9 mouse cellular contexts compared by ENCODE assay signal in genomic region chr8:75219877-75220738, GRCm38 (mm10). TPM values are rescaled to one million over a fixed set of nuclear protein-coding genes. Genes with fewer than 3 reads are reported as not detected.
DNase-seq lines count a peak whose midpoint lies in the region; ATAC-seq and TF ChIP-seq lines count a peak whose summit lies in the region.
"Had no signal": no experiment of that assay in that cellular context is flagged by ENCODE, and none has a peak within 500 bp of the region (broad histone marks: within the 10 kb centered on the region; RNA-seq: fewer than 3 reads in every experiment).

No protein-coding gene starts in this region.

- no peak overlapping the region for H3K4me3 ChIP-seq in embryonic facial prominence, embryonic 11.5 days (ENCODE audit: low read depth, low read length)
- H3K4me3 ChIP-seq in embryonic facial prominence, embryonic 10.5 days: no peak overlapping the region
- no peak overlapping the region for H3K4me3 ChIP-seq in liver, embryonic 11.5 days (ENCODE audit: low read depth, low read length)
- H3K4me3 ChIP-seq in bone marrow, adult 2 months (replicated peaks; ENCODE audit: control insufficient read depth, low read depth, low read length): no peak overlapping the region
- no peak overlapping the region for H3K4me3 ChIP-seq in hindbrain, embryonic 15.5 days
- H3K4me3 ChIP-seq: liver, embryonic 15.5 days had no signal

- no peak for ATAC-seq in embryonic facial prominence, embryonic 11.5 days (replicated peaks; ENCODE audit: insufficient number of reproducible peaks, low FRiP score, low TSS enrichment, low read depth)
- ATAC-seq in liver, embryonic 11.5 days (replicated peaks; ENCODE audit: low FRiP score): no peak
- ATAC-seq in hindbrain, embryonic 15.5 days (ENCODE audit: low FRiP score, low read depth): peak; percentile 52

- H3K9ac ChIP-seq in embryonic facial prominence, embryonic 11.5 days (replicated peaks; ENCODE audit: low read length): no peak overlapping the region
- no peak overlapping the region for H3K9ac ChIP-seq in liver, embryonic 11.5 days (ENCODE audit: low read depth, low read length)
- H3K9ac ChIP-seq in hindbrain, embryonic 15.5 days: no peak overlapping the region
- H3K9ac ChIP-seq: liver, embryonic 15.5 days had no signal

- H3K4me2 ChIP-seq in embryonic facial prominence, embryonic 11.5 days (ENCODE audit: low read depth, low read length): no peak overlapping the region
- no peak overlapping the region for H3K4me2 ChIP-seq in liver, embryonic 11.5 days
- no peak overlapping the region for H3K4me2 ChIP-seq in hindbrain, embryonic 15.5 days
- H3K4me2 ChIP-seq: liver, embryonic 15.5 days had no signal

- DNase-seq in embryonic facial prominence, embryonic 11.5 days (ENCODE audit: low spot score): peak; percentile 55
- DNase-seq in embryonic facial prominence, embryonic 10.5 days (ENCODE audit: low spot score): no peak
- DNase-seq in liver, embryonic 11.5 days (ENCODE audit: low spot score): peak; percentile 15
- DNase-seq in liver: no peak
- DNase-seq in spleen, postnatal 36 days (ENCODE audit: low spot score in 2 of 2): no peak
- no peak for DNase-seq in frontal cortex, postnatal 10 days (ENCODE audit: low spot score in 2 of 2)

- WGBS in embryonic facial prominence, embryonic 11.5 days: 65% methylated on average over 5 of the region's 5 CpGs
- 74% methylated on average over 5 of the region's 5 CpGs for WGBS in embryonic facial prominence, embryonic 10.5 days
- 59% methylated on average over 5 of the region's 5 CpGs for WGBS in liver, embryonic 11.5 days
- 47% methylated on average over 5 of the region's 5 CpGs for WGBS in bone marrow, adult 2 months
- 33% methylated on average over 5 of the region's 5 CpGs for WGBS in hindbrain, embryonic 15.5 days

- H3K27me3 ChIP-seq in embryonic facial prominence, embryonic 11.5 days (ENCODE audit: control insufficient read depth, insufficient read depth, low read length): peaks cover 10% of the 10 kb centered on the region
- peaks cover 27% of the 10 kb centered on the region for H3K27me3 ChIP-seq in embryonic facial prominence, embryonic 10.5 days (replicated peaks; ENCODE audit: low read depth, poor library complexity, severe bottlenecking)
- peaks cover 20% of the 10 kb centered on the region for H3K27me3 ChIP-seq in liver, embryonic 11.5 days (replicated peaks; ENCODE audit: control insufficient read depth, insufficient read depth, low read length)
- H3K27me3 ChIP-seq in hindbrain, embryonic 15.5 days: peaks cover 21% of the 10 kb centered on the region

- H3K9me3 ChIP-seq in embryonic facial prominence, embryonic 11.5 days (replicated peaks; ENCODE audit: control insufficient read depth, low read length): no peaks in the 10 kb centered on the region
- H3K9me3 ChIP-seq in embryonic facial prominence, embryonic 10.5 days: no peaks in the 10 kb centered on the region
- no peaks in the 10 kb centered on the region for H3K9me3 ChIP-seq in liver, embryonic 11.5 days (ENCODE audit: control insufficient read depth, low read length)
- H3K9me3 ChIP-seq in hindbrain, embryonic 15.5 days: no peaks in the 10 kb centered on the region
- H3K9me3 ChIP-seq: liver, embryonic 15.5 days had no signal

- H3K36me3 ChIP-seq in embryonic facial prominence, embryonic 11.5 days (replicated peaks; ENCODE audit: control insufficient read depth, insufficient read depth, low read depth, low read length): no peaks in the 10 kb centered on the region
- H3K36me3 ChIP-seq in embryonic facial prominence, embryonic 10.5 days (replicated peaks): no peaks in the 10 kb centered on the region
- no peaks in the 10 kb centered on the region for H3K36me3 ChIP-seq in liver, embryonic 11.5 days (ENCODE audit: control insufficient read depth, insufficient read depth, low read length)
- H3K36me3 ChIP-seq in hindbrain, embryonic 15.5 days: no peaks in the 10 kb centered on the region
- H3K36me3 ChIP-seq: liver, embryonic 15.5 days had no signal

- H3K27ac ChIP-seq in embryonic facial prominence, embryonic 11.5 days (replicated peaks; ENCODE audit: low read depth, low read length): no peak overlapping the region
- no peak overlapping the region for H3K27ac ChIP-seq in embryonic facial prominence, embryonic 10.5 days (replicated peaks)
- no peak overlapping the region for H3K27ac ChIP-seq in liver, embryonic 11.5 days (ENCODE audit: low read depth, low read length)
- no peak overlapping the region for H3K27ac ChIP-seq in bone marrow, adult 2 months (ENCODE audit: control insufficient read depth, insufficient read depth, low read depth, low read length, poor library complexity)
- no peak overlapping the region for H3K27ac ChIP-seq in hindbrain, embryonic 15.5 days (replicated peaks)
- H3K27ac ChIP-seq: liver, embryonic 15.5 days had no signal

- TF ChIP-seq POLR2A in bone marrow, adult 2 months (IDR thresholded peaks at IDR 0.05; ENCODE audit: borderline replicate concordance, control insufficient read depth, low read depth, low read length): no peak

- H3K4me1 ChIP-seq in embryonic facial prominence, embryonic 11.5 days (ENCODE audit: control insufficient read depth, insufficient read depth, low read length): no peaks in the 10 kb centered on the region
- H3K4me1 ChIP-seq in embryonic facial prominence, embryonic 10.5 days: 0 out of 2 replicates have a peak, but pooled peaks cover 6% of the 10 kb centered on the region
- no peaks in the 10 kb centered on the region for H3K4me1 ChIP-seq in liver, embryonic 11.5 days (replicated peaks; ENCODE audit: control insufficient read depth, insufficient read depth, low read length)
- H3K4me1 ChIP-seq in bone marrow, adult 2 months (ENCODE audit: control insufficient read depth, insufficient read depth, low read length): no peaks in the 10 kb centered on the region
- peaks cover 6% of the 10 kb centered on the region; the same call in 1 of the 2 replicates for H3K4me1 ChIP-seq in hindbrain, embryonic 15.5 days (replicated peaks)
- H3K4me1 ChIP-seq: liver, embryonic 15.5 days had no signal

- TF ChIP-seq CTCF in bone marrow, adult 2 months (IDR thresholded peaks at IDR 0.05; ENCODE audit: control insufficient read depth, insufficient read depth, low read length): peak; percentile 22; the same call in 1 of the 2 replicates

RNA-seq across cellular contexts. Expression of gene Rasd2, which starts 6.4 kb away (rescaled TPM):
- 0.31 and 0.93 TPM in 2 replicates for polyA plus RNA-seq in embryonic facial prominence, embryonic 11.5 days (2014; fragmentation: Nextera tagmentation; extraction: Ambion mirVana)
- polyA plus RNA-seq in embryonic facial prominence, embryonic 10.5 days (2016; fragmentation: Nextera tagmentation; extraction: Ambion mirVana): 0.06 and 0.51 TPM in 2 replicates
- 0.05 TPM in 1 of 2 replicates, not detected in the other for polyA plus RNA-seq in liver, embryonic 11.5 days (2014; fragmentation: Nextera tagmentation; extraction: Ambion mirVana)
- polyA plus RNA-seq in bone marrow, adult 2 months (2011; ENCODE audit: insufficient read depth, insufficient read length, low replicate concordance, missing spikeins): 0.90 TPM in 1 of 2 replicates, not detected in the other
- 3.1 and 5.7 TPM in 2 replicates for polyA plus RNA-seq in hindbrain, embryonic 15.5 days (2015; fragmentation: Nextera tagmentation; extraction: Ambion mirVana)
- polyA plus RNA-seq: liver, embryonic 15.5 days had no signal

Comparison
In these comparisons a context has a peak if more than half of its experiments do, and no peak if none do; other contexts are left out.
1. DNase-seq: peak in embryonic facial prominence, embryonic 11.5 days (single experiment) and liver, embryonic 11.5 days (single experiment); none in embryonic facial prominence, embryonic 10.5 days (single experiment), liver (single experiment), spleen, postnatal 36 days (0 of 2) and frontal cortex, postnatal 10 days (0 of 2).